Mouse (Mus musculus): Measurements from ENCODE around the gene Evc.

Gene Evc

GRCm38 (mm10) chr5:37242360-37243168 is 94.1 kb downstream of the Evc start:
- peak; percentile 25 for DNase-seq (ENCODE audit: low spot score)

GRCm38 (mm10) chr5:37241651-37242151 is 95.0 kb downstream of the Evc start, which contains the start of gene Crmp1:
TSS of gene Crmp1 (plus strand) at chr5:37241940.
- peak; percentile 89 for DNase-seq (ENCODE audit: low spot score)

GRCm38 (mm10) chr5:37241224-37241623 is 95.5 kb downstream of the Evc start:
- no peak for DNase-seq (ENCODE audit: low spot score)

GRCm38 (mm10) chr5:37240550-37240949 is 96.1 kb downstream of the Evc start:
- peak; percentile 69 for DNase-seq (ENCODE audit: low spot score)

All from retina, embryonic 14.5 days (tissue).